Mouse (Mus musculus) megakaryocyte, embryonic 14.5 days (primary cell): ENCODE results near the gene Cmtm8.

ENCODE experiments used
- FLI1 ChIP-seq: IDR thresholded peaks from 2 replicates; pipeline ENCODE4 v1.6.1; 2012; ENCODE audit warnings: low read length, inconsistent platforms, mixed read lengths
- GATA1 ChIP-seq: IDR thresholded peaks from 3 replicates; pipeline ENCODE4 v1.6.1; 2012; ENCODE audit warnings: mixed read lengths, low read length, inconsistent platforms, borderline replicate concordance

- TF ChIP-seq GATA1 = no peak
- no peak for TF ChIP-seq FLI1
These were observed 62.3 kb downstream of the Cmtm8 start, which contains the start of gene Cmtm7 for GRCm38 (mm10) chr9:114781526-114782212.
